21 mouse cellular contexts compared by ENCODE assay signal in the genomic region with DNA sequence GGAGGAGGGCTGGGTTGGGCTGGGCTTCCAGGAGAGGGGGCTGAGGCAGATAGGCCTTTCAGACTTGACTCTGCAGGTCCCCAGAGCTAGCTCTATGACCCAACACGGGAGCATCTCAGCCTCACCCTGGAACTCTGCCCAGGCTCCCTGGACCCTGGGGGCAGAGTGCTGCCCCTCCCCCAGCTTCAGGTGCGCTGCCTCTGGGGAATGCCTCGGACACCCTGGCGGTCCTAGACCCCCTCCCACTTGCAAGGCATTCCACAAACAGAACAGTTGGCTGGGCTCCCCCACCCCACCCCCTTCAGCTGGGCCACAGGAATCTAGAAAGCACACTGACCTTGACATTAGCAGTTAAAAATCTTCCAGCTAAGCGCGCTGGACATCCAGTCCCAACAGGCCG. TPM values are rescaled to one million over a fixed set of nuclear protein-coding genes. Genes with fewer than 3 reads are reported as not detected.
DNase-seq lines count a peak whose midpoint lies in the region; ATAC-seq and TF ChIP-seq lines count a peak whose summit lies in the region.
"Had no signal": no experiment of that assay in that cellular context is flagged by ENCODE, and none has a peak within 500 bp of the region (broad histone marks: within the 10 kb centered on the region; RNA-seq: fewer than 3 reads in every experiment).

No protein-coding gene starts in this region.

- WGBS in heart, embryonic 14.5 days, result 33% methylated on average over 7 of the region's 7 CpGs
- WGBS in heart, adult 2 months, result 37% methylated on average over 7 of the region's 7 CpGs
- 30% methylated on average over 7 of the region's 7 CpGs for WGBS in embryonic facial prominence, embryonic 13.5 days

- H3K79me2 ChIP-seq in heart, adult 2 months (replicated peaks; ENCODE audit: control insufficient read depth, insufficient read depth, low read length), result no peaks in the 10 kb centered on the region

- H3K9me3 ChIP-seq in heart, embryonic 14.5 days (ENCODE audit: control insufficient read depth, low read length), result no peaks in the 10 kb centered on the region
- no peaks in the 10 kb centered on the region for H3K9me3 ChIP-seq in embryonic facial prominence, embryonic 13.5 days
- H3K9me3 ChIP-seq: hindbrain, embryonic 10.5 days; limb, embryonic 13.5 days; midbrain, embryonic 13.5 days had no signal

- no peak for TF ChIP-seq POLR2A in heart, adult 2 months (IDR thresholded peaks at IDR 0.05; ENCODE audit: insufficient read depth, low read depth, low read length)

- TF ChIP-seq EP300 in heart, adult 2 months (IDR thresholded peaks at IDR 0.05; ENCODE audit: insufficient read depth, low read depth, low read length), result no peak

- H3K36me3 ChIP-seq in heart, embryonic 14.5 days (ENCODE audit: control insufficient read depth, insufficient read depth, low read length), result no peaks in the 10 kb centered on the region
- no peaks in the 10 kb centered on the region for H3K36me3 ChIP-seq in heart, adult 2 months (ENCODE audit: control insufficient read depth, insufficient read depth, low read length)
- no peaks in the 10 kb centered on the region for H3K36me3 ChIP-seq in embryonic facial prominence, embryonic 13.5 days
- H3K36me3 ChIP-seq: hindbrain, embryonic 10.5 days; limb, embryonic 13.5 days; midbrain, embryonic 13.5 days had no signal

- no peak for DNase-seq in heart, adult 2 months
- DNase-seq in Patski (ENCODE audit: low read depth, low spot score), result no peak
- DNase-seq in kidney, postnatal 14 days, result peak; percentile 88
- DNase-seq in left cerebral cortex, adult 8-10 months (ENCODE audit: low spot score in 2 of 2), result no peak
- no peak for DNase-seq in urinary bladder, postnatal 4 days (ENCODE audit: low spot score in 2 of 2)
- no peak for DNase-seq in spleen, adult 18-20 months
- DNase-seq: B cell, adult 2 months; forebrain, postnatal 0 days; gastrocnemius, postnatal 36 days; lung, postnatal 36 days; retina, postnatal 1 day; thymus, adult 2 months had no signal

- TF ChIP-seq CTCF in heart, adult 2 months (IDR thresholded peaks at IDR 0.05), result no peak
- no peak for TF ChIP-seq CTCF in Patski (IDR thresholded peaks at IDR 0.05)

- H3K27me3 ChIP-seq in heart, embryonic 14.5 days (ENCODE audit: control insufficient read depth, insufficient read depth, low read length), result no peaks in the 10 kb centered on the region
- H3K27me3 ChIP-seq in heart, adult 2 months (ENCODE audit: control insufficient read depth, insufficient read depth, low read length), result no peaks in the 10 kb centered on the region
- no peaks in the 10 kb centered on the region for H3K27me3 ChIP-seq in Patski
- peaks cover 15% of the 10 kb centered on the region for H3K27me3 ChIP-seq in embryonic facial prominence, embryonic 13.5 days

- no peak overlapping the region for H3K27ac ChIP-seq in heart, embryonic 14.5 days (replicated peaks in 1 of 2; ENCODE audit: control insufficient read depth in 1 of 2, insufficient read depth in 1 of 2, low read depth in 2 of 2, low read length in 2 of 2)
- H3K27ac ChIP-seq in heart, adult 2 months, result no peak overlapping the region
- H3K27ac ChIP-seq in embryonic facial prominence, embryonic 13.5 days, result no peak overlapping the region
- H3K27ac ChIP-seq: hindbrain, embryonic 10.5 days; limb, embryonic 13.5 days; midbrain, embryonic 13.5 days had no signal

- no peak for ATAC-seq in heart, embryonic 14.5 days (ENCODE audit: insufficient number of reproducible peaks, insufficient read depth, low FRiP score, low read depth)
- peak; percentile 57 for ATAC-seq in Patski
- no peak for ATAC-seq in embryonic facial prominence, embryonic 13.5 days (ENCODE audit: insufficient number of reproducible peaks, insufficient read depth, low FRiP score, low TSS enrichment, low read depth)
- ATAC-seq: activated CD4-positive, CD25-positive, alpha-beta regulatory T cell, adult 4 months; forebrain, postnatal 0 days; intestine, embryonic 16.5 days; midbrain, embryonic 13.5 days had no signal

- H3K4me2 ChIP-seq in heart, embryonic 14.5 days (ENCODE audit: low read length), result no peak overlapping the region
- H3K4me2 ChIP-seq in embryonic facial prominence, embryonic 13.5 days, result no peak overlapping the region
- H3K4me2 ChIP-seq: limb, embryonic 13.5 days; midbrain, embryonic 13.5 days had no signal

- H3K4me3 ChIP-seq in heart, embryonic 14.5 days (ENCODE audit: control insufficient read depth in 1 of 2, insufficient read depth in 1 of 2, low read depth in 1 of 2, low read length in 2 of 2), result no peak overlapping the region
- no peak overlapping the region for H3K4me3 ChIP-seq in heart, adult 2 months
- no peak overlapping the region for H3K4me3 ChIP-seq in embryonic facial prominence, embryonic 13.5 days
- H3K4me3 ChIP-seq: hindbrain, embryonic 10.5 days; limb, embryonic 13.5 days; midbrain, embryonic 13.5 days had no signal

- intact Hi-C loops in heart, adult 2 months (cut with DNase I), result no loop called here

- POLR2A ChIA-PET in Patski (lab: Charles Lee), result interaction anchor here (1.5 kb wide), 1 partner anchor 14 kb away, joined by 3 read pairs; no protein-coding TSS in a partner anchor

- peak overlapping the region; percentile 8; the same call in 1 of the 2 replicates for H3K9ac ChIP-seq in heart, embryonic 14.5 days (ENCODE audit: low read length)
- no peak overlapping the region for H3K9ac ChIP-seq in heart, adult 2 months (ENCODE audit: low read depth, low read length)
- peak overlapping the region; percentile 27; the same call in 1 of the 2 replicates for H3K9ac ChIP-seq in embryonic facial prominence, embryonic 13.5 days
- H3K9ac ChIP-seq: forebrain, postnatal 0 days; limb, embryonic 13.5 days; midbrain, embryonic 13.5 days had no signal

- in situ Hi-C loops in Patski (cut with MboI; ENCODE audit: low pct_unique_long_range_greater_than_20kb), result no loop called here

- CTCF ChIA-PET in Patski (lab: Charles Lee), result no interaction called here

- H3K4me1 ChIP-seq in heart, embryonic 14.5 days (ENCODE audit: control insufficient read depth in 2 of 2, insufficient read depth in 2 of 2, low read length in 2 of 2), result peaks cover 9 to 19% of the 10 kb centered on the region in 2 experiments
- no peaks in the 10 kb centered on the region; the same call in 1 of the 2 replicates for H3K4me1 ChIP-seq in heart, adult 2 months (ENCODE audit: control insufficient read depth, insufficient read depth, low read length)
- H3K4me1 ChIP-seq in embryonic facial prominence, embryonic 13.5 days, result peaks cover 7% of the 10 kb centered on the region

RNA-seq across cellular contexts. Expression of gene Fahd2a, which starts 5.3 kb away (rescaled TPM):
- polyA plus RNA-seq in heart, embryonic 14.5 days (2014; fragmentation: Nextera tagmentation; extraction: Ambion mirVana), result 31.9 and 32.6 TPM in 2 replicates
- total RNA-seq in heart, adult 2 months (2021), result 10 to 100 TPM; 42.5 to 44.5 TPM
- 34.5 and 40.3 TPM in 2 replicates for polyA plus RNA-seq in heart, adult 2 months (2012; rRNA removed)
- 40.3 TPM for polyA plus RNA-seq in Patski (2021)
- polyA plus RNA-seq in embryonic facial prominence, embryonic 13.5 days (2015; fragmentation: Nextera tagmentation; extraction: Ambion mirVana), result 31.9 and 34.8 TPM in 2 replicates
- 10 to 100 TPM; 19.1 to 24.8 (median 21.9) TPM for total RNA-seq in left cerebral cortex, adult 8-10 months (2022)

RNA-seq across cellular contexts. Expression of gene Gpat2, which starts 24.7 kb away (rescaled TPM):
- 0.22 TPM in 2 replicates for polyA plus RNA-seq in heart, embryonic 14.5 days (2014; fragmentation: Nextera tagmentation; extraction: Ambion mirVana)
- total RNA-seq in heart, adult 2 months (2021), result not detected
- polyA plus RNA-seq in heart, adult 2 months (2012; rRNA removed), result 0.06 and 0.08 TPM in 2 replicates
- 0.05 TPM for polyA plus RNA-seq in Patski (2021)
- 0.12 and 0.13 TPM in 2 replicates for polyA plus RNA-seq in embryonic facial prominence, embryonic 13.5 days (2015; fragmentation: Nextera tagmentation; extraction: Ambion mirVana)
- total RNA-seq in left cerebral cortex, adult 8-10 months (2022), result under 1 TPM; 0.27 to 0.63 (median 0.39) TPM
- total RNA-seq: forebrain, postnatal 0 days; gastrocnemius, postnatal 36 days; MEL had no signal
- polyA plus RNA-seq: neural tube, embryonic 11.5 days had no signal
